Mouse (Mus musculus): Measurements from ENCODE around the gene Vmn1r5. TPM values are rescaled to one million over a fixed set of nuclear protein-coding genes. Genes with fewer than 3 reads are reported as not detected.

Vmn1r5 gene
- total and polyA plus RNA-seq, 3 experiments, result not detected

Other genes with a start within 250 kb of the Vmn1r5 start
- 11.0 and 13.3 TPM in 2 replicates for gene Kbtbd2, start 172.5 kb upstream of the Vmn1r5 start, total RNA-seq (2012; rRNA removed)
- 29.5 and 34.2 TPM in 2 replicates for gene Kbtbd2, start 172.5 kb upstream of the Vmn1r5 start, total RNA-seq (2014; rRNA removed)
- gene Kbtbd2, start 172.5 kb upstream of the Vmn1r5 start, polyA plus RNA-seq (2012; ENCODE audit: insufficient read length, low read depth), result 8.4 and 9.3 TPM in 2 replicates
- 0.97 and 1.7 TPM in 2 replicates for gene Fkbp9, start 138.2 kb upstream of the Vmn1r5 start, total RNA-seq (2012; rRNA removed)
- gene Fkbp9, start 138.2 kb upstream of the Vmn1r5 start, total RNA-seq (2014; rRNA removed), result not detected in 2 replicates
- gene Fkbp9, start 138.2 kb upstream of the Vmn1r5 start, polyA plus RNA-seq (2012; ENCODE audit: insufficient read length, low read depth), result 0.07 and 0.08 TPM in 2 replicates
- gene Nt5c3, start 46.3 kb upstream of the Vmn1r5 start, total RNA-seq (2012; rRNA removed), result 23.7 and 23.8 TPM in 2 replicates
- gene Nt5c3, start 46.3 kb upstream of the Vmn1r5 start, total RNA-seq (2014; rRNA removed), result 82.4 and 82.5 TPM in 2 replicates
- gene Nt5c3, start 46.3 kb upstream of the Vmn1r5 start, polyA plus RNA-seq (2012; ENCODE audit: insufficient read length, low read depth), result 36.5 and 38.7 TPM in 2 replicates
- gene Vmn1r4, start 46.3 kb upstream of the Vmn1r5 start, total RNA-seq (2012; rRNA removed), result 0.25 and 0.29 TPM in 2 replicates
- gene Vmn1r4, start 46.3 kb upstream of the Vmn1r5 start, total RNA-seq (2014; rRNA removed), result 0.11 and 0.41 TPM in 2 replicates
- gene Vmn1r4, start 46.3 kb upstream of the Vmn1r5 start, polyA plus RNA-seq (2012; ENCODE audit: insufficient read length, low read depth), result 0.11 and 0.12 TPM in 2 replicates
- not detected in 2 replicates for gene Vmn1r6, start 27.0 kb downstream of the Vmn1r5 start, total RNA-seq (2012; rRNA removed)
- not detected in 2 replicates for gene Vmn1r6, start 27.0 kb downstream of the Vmn1r5 start, total RNA-seq (2014; rRNA removed)
- gene Vmn1r6, start 27.0 kb downstream of the Vmn1r5 start, polyA plus RNA-seq (2012; ENCODE audit: insufficient read length, low read depth), result not detected in 2 replicates
- not detected in 2 replicates for gene Vmn1r7, start 55.1 kb downstream of the Vmn1r5 start, total RNA-seq (2012; rRNA removed)
- not detected in 2 replicates for gene Vmn1r7, start 55.1 kb downstream of the Vmn1r5 start, total RNA-seq (2014; rRNA removed)
- gene Vmn1r7, start 55.1 kb downstream of the Vmn1r5 start, polyA plus RNA-seq (2012; ENCODE audit: insufficient read length, low read depth), result not detected in 2 replicates
- not detected in 2 replicates for gene Vmn1r8, start 62.0 kb downstream of the Vmn1r5 start, total RNA-seq (2012; rRNA removed)
- gene Vmn1r8, start 62.0 kb downstream of the Vmn1r5 start, total RNA-seq (2014; rRNA removed), result not detected in 2 replicates
- not detected in 2 replicates for gene Vmn1r8, start 62.0 kb downstream of the Vmn1r5 start, polyA plus RNA-seq (2012; ENCODE audit: insufficient read length, low read depth)
- gene Vmn1r9, start 96.5 kb downstream of the Vmn1r5 start, total RNA-seq (2012; rRNA removed), result not detected in 2 replicates
- not detected in 2 replicates for gene Vmn1r9, start 96.5 kb downstream of the Vmn1r5 start, total RNA-seq (2014; rRNA removed)
- not detected in 2 replicates for gene Vmn1r9, start 96.5 kb downstream of the Vmn1r5 start, polyA plus RNA-seq (2012; ENCODE audit: insufficient read length, low read depth)
- gene Vmn1r10, start 139.2 kb downstream of the Vmn1r5 start, total RNA-seq (2012; rRNA removed), result not detected in 2 replicates
- gene Vmn1r10, start 139.2 kb downstream of the Vmn1r5 start, total RNA-seq (2014; rRNA removed), result not detected in 2 replicates
- gene Vmn1r10, start 139.2 kb downstream of the Vmn1r5 start, polyA plus RNA-seq (2012; ENCODE audit: insufficient read length, low read depth), result not detected in 2 replicates
- gene Vmn1r11, start 163.2 kb downstream of the Vmn1r5 start, total RNA-seq (2012; rRNA removed), result not detected in 2 replicates
- not detected in 2 replicates for gene Vmn1r11, start 163.2 kb downstream of the Vmn1r5 start, total RNA-seq (2014; rRNA removed)
- not detected in 2 replicates for gene Vmn1r11, start 163.2 kb downstream of the Vmn1r5 start, polyA plus RNA-seq (2012; ENCODE audit: insufficient read length, low read depth)
- not detected in 2 replicates for gene Vmn1r12, start 186.6 kb downstream of the Vmn1r5 start, total RNA-seq (2012; rRNA removed)
- not detected in 2 replicates for gene Vmn1r12, start 186.6 kb downstream of the Vmn1r5 start, total RNA-seq (2014; rRNA removed)
- gene Vmn1r12, start 186.6 kb downstream of the Vmn1r5 start, polyA plus RNA-seq (2012; ENCODE audit: insufficient read length, low read depth), result not detected in 2 replicates
- not detected in 2 replicates for gene Vmn1r13, start 233.0 kb downstream of the Vmn1r5 start, total RNA-seq (2012; rRNA removed)
- not detected in 2 replicates for gene Vmn1r13, start 233.0 kb downstream of the Vmn1r5 start, total RNA-seq (2014; rRNA removed)
- gene Vmn1r13, start 233.0 kb downstream of the Vmn1r5 start, polyA plus RNA-seq (2012; ENCODE audit: insufficient read length, low read depth), result 0.04 TPM in 2 replicates